Mouse (Mus musculus) right cerebral cortex, adult 18-20 months (tissue): ENCODE measurements at regions not wholly inside any gene's neighbourhood (a gene's known extent, or its start where the extent isn't known, plus 50 kb on each side); places are given as distances from the start of the nearest gene placed in this dataset.

Source experiments
- DNase-seq: peaks from one replicate; pipeline ENCODE4 v3.0.0; 2022; ENCODE audit warnings: mixed read lengths

- no peak for DNase-seq
Observed at GRCm38 (mm10) chr3:139888537-139888936, 683.0 kb downstream of the Stpg2 start.

GRCm38 (mm10) chr3:139890186-139890585 lies 684.7 kb downstream of the Stpg2 start:
- no peak for DNase-seq

GRCm38 (mm10) chr3:139897894-139898293 lies 692.4 kb downstream of the Stpg2 start:
- DNase-seq, result no peak

- no peak for DNase-seq
Observed at GRCm38 (mm10) chr3:139899213-139899612, 693.7 kb downstream of the Stpg2 start.

GRCm38 (mm10) chr3:139913639-139914330 lies 708.3 kb downstream of the Stpg2 start:
- no peak for DNase-seq

GRCm38 (mm10) chr3:139922267-139922666 lies 716.8 kb downstream of the Stpg2 start:
- no peak for DNase-seq

GRCm38 (mm10) chr3:139933039-139933438 lies 727.5 kb downstream of the Stpg2 start:
- no peak for DNase-seq

- no peak for DNase-seq
Observed at GRCm38 (mm10) chr3:139946209-139946608, 740.7 kb downstream of the Stpg2 start.

- DNase-seq, result no peak
Observed at GRCm38 (mm10) chr3:139947247-139947646, 741.8 kb downstream of the Stpg2 start.

GRCm38 (mm10) chr3:139949096-139949495 lies 743.6 kb downstream of the Stpg2 start:
- peak; percentile 5 for DNase-seq

GRCm38 (mm10) chr3:139950016-139950705 lies 744.7 kb downstream of the Stpg2 start:
- no peak for DNase-seq

GRCm38 (mm10) chr3:139951516-139951915 lies 746.0 kb downstream of the Stpg2 start:
- no peak for DNase-seq

- DNase-seq, result no peak
Observed at GRCm38 (mm10) chr3:139978172-139978571, 772.7 kb downstream of the Stpg2 start.

GRCm38 (mm10) chr3:139985830-139986481 lies 780.5 kb downstream of the Stpg2 start:
- DNase-seq, result no peak

- DNase-seq, result no peak
Observed at GRCm38 (mm10) chr3:139988938-139989337, 783.4 kb downstream of the Stpg2 start.

- DNase-seq, result no peak
Observed at GRCm38 (mm10) chr3:139989380-139989779, 783.9 kb downstream of the Stpg2 start.

GRCm38 (mm10) chr3:140012522-140012921 lies 807.0 kb downstream of the Stpg2 start:
- no peak for DNase-seq

GRCm38 (mm10) chr3:140034101-140034500 lies 828.6 kb downstream of the Stpg2 start:
- no peak for DNase-seq

- no peak for DNase-seq
Observed at GRCm38 (mm10) chr3:140035142-140035541, 829.6 kb downstream of the Stpg2 start.

- DNase-seq, result no peak
Observed at GRCm38 (mm10) chr3:140044898-140045297, 839.4 kb downstream of the Stpg2 start.

GRCm38 (mm10) chr3:140054634-140055033 lies 849.1 kb downstream of the Stpg2 start:
- DNase-seq, result no peak

GRCm38 (mm10) chr3:140057962-140058631 lies 852.6 kb downstream of the Stpg2 start:
- no peak for DNase-seq

GRCm38 (mm10) chr3:140059102-140059501 lies 853.6 kb downstream of the Stpg2 start:
- no peak for DNase-seq
